Mouse (Mus musculus) thymus, postnatal 4 days (tissue): Measurements from ENCODE around the gene Alox5.

Experiments used
- DNase-seq: peaks from one replicate; pipeline ENCODE4 v3.0.0; 2021

Gene Alox5

GRCm38 (mm10) chr6:116383582-116383981, 77.4 kb downstream of the Alox5 start:
- DNase-seq: no peak

GRCm38 (mm10) chr6:116381605-116382004, 79.4 kb downstream of the Alox5 start:
- DNase-seq: no peak

- DNase-seq: no peak
These were observed 80.8 kb downstream of the Alox5 start for GRCm38 (mm10) chr6:116380157-116380556.

- DNase-seq: no peak
These were observed 82.1 kb downstream of the Alox5 start for GRCm38 (mm10) chr6:116378892-116379291.

- DNase-seq: no peak
These were observed 86.4 kb downstream of the Alox5 start for GRCm38 (mm10) chr6:116374618-116375017.

- DNase-seq: no peak
These were observed 86.8 kb downstream of the Alox5 start for GRCm38 (mm10) chr6:116374136-116374535.

GRCm38 (mm10) chr6:116371500-116371899, 89.5 kb downstream of the Alox5 start:
- DNase-seq: no peak

GRCm38 (mm10) chr6:116370216-116370976, 90.6 kb downstream of the Alox5 start:
- no peak for DNase-seq

- DNase-seq: no peak
These were observed 91.2 kb downstream of the Alox5 start for GRCm38 (mm10) chr6:116369811-116370210.

- no peak for DNase-seq
These were observed 93.0 kb downstream of the Alox5 start for GRCm38 (mm10) chr6:116367971-116368370.

GRCm38 (mm10) chr6:116361993-116362392, 99.0 kb downstream of the Alox5 start:
- no peak for DNase-seq

GRCm38 (mm10) chr6:116361463-116361862, 99.5 kb downstream of the Alox5 start:
- DNase-seq: no peak
